Mouse (Mus musculus): ENCODE measurements around the gene Cd82.

DNA sequence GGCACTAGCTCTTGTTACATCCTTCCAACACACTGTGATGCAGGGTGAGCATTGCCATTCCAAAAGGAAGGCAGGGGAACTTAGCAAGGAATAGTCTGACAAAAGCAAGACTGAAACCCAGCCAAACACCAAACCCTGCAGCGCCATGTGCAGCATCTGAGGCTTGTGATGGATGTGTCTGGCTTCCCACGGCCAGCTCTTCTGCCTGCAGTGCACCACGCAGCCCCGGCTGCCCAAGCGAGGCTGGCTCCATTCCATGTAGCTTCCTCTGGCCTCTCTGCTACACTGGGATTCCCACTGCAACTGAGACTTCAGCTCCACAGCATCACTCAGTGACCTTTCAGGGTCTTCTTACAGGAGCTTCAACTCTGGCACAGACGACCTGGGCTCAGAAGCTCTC, 42.2 kb upstream of the Cd82 start:
- TF ChIP-seq GATA1 (IDR thresholded peaks at IDR 0.05; ENCODE audit: borderline replicate concordance, low read length) (no peak), FLI1 (IDR thresholded peaks at IDR 0.05; ENCODE audit: low read length) (no peak)
